Mouse (Mus musculus) brain, embryonic 14.5 days (tissue): ENCODE data around the gene Slc25a51.

Source experiments
- CTCF ChIP-seq: fragments of 200-500 bp; IDR thresholded peaks from 2 replicates; pipeline ENCODE4 v1.5.1; 2012; ENCODE audit warnings: inconsistent platforms, mild to moderate bottlenecking, moderate library complexity, borderline replicate concordance; ENCODE audit not compliant: insufficient read depth, insufficient read length; ENCODE audit errors: extremely low read depth
- POLR2A ChIP-seq: fragments of 200-500 bp; IDR thresholded peaks from 2 replicates; pipeline ENCODE4 v1.6.1; 2012; ENCODE audit warnings: mild to moderate bottlenecking, inconsistent platforms, borderline replicate concordance; ENCODE audit not compliant: poor library complexity, insufficient read depth, insufficient read length, severe bottlenecking; ENCODE audit errors: extremely low read depth

DNA sequence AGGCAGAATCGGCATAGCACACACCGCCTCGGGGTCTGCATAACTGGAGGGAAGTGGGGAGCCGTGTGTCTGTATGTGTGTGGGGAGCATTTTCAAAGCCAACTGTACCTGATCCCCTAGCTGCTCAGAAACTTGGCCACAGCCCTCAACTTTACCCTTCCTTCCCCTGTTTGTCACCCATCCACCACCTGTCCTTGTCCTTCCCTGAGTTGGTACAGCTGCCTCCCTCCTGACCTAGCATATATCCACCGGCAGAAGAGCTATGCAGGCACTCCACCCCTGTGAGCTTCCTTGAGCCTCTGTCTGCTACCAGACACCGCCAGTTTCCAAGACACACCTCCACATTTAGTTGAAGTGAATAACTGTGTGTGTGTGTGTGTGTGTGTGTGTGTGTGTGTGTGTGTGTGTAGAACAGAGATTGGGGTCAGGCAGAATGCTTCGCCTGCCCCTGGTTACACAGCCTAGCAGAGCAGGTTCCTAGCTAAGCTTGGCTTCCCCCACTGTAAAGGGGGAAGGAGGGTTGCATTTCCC, 27.9 kb upstream of the Slc25a51 start:
- TF ChIP-seq CTCF, result no peak
- no peak for TF ChIP-seq POLR2A
